Mouse (Mus musculus): ENCODE data around the gene Pmepa1. TPM values are rescaled to one million over a fixed set of nuclear protein-coding genes. Genes with fewer than 3 reads are reported as not detected.
A peak's percentile ranks its signal among the peaks of the same experiment; 100 is the strongest.

Gene Pmepa1
- total and polyA plus RNA-seq, 2 experiments = 0.28 to 1.8 TPM

DNA sequence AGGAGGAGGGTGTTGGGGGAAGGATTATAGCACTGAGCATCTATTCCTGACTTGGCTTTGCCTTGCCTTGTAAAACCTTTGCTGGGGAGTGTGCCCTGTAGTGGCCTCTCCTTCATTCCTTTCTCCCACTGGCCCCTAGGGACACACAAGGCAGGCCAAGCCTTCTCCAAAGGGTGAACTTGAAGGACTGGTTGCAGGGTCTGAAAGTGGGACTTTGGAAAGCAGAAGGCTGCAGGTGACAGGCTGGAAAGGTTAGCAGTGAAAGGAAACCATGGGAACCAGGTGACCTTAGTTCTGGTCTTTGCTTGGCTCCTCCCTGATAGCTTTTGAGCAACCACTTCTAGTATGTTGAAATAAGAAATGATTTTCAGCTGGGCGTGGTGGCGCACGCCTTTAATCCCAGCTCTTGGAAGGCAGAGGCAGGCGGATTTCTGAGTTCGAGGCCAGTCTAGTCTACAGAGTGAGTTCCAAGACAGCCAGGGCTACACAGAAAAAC, 58.5 kb downstream of the Pmepa1 start:
- TF ChIP-seq POLR2A (IDR thresholded peaks at IDR 0.05; ENCODE audit: extremely low read depth, insufficient read depth, low read length) (no peak), CTCF (IDR thresholded peaks at IDR 0.05; ENCODE audit: low read depth, low read length) (no peak)

DNA sequence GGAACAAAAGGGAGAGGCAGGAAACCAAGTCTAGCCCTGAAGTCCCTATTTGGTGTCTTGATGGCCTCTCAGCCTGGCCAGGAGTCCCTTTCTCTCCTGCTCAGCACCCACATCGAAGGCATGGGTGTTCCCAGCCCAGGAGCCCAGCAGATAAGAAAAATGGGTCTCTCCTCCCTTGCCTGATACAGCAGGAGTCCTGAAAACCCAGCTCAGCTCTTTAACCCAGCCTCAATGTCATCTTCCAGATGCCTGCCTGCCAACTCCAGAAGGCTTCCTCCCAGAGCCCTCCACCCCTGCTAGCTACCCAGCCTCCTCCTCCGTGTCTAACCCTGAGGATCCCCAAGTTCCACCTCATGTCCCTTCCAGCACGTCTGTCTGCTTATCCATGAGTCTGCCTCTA, 59.1 kb downstream of the Pmepa1 start:
- H3K36me3 ChIP-seq (ENCODE audit: control insufficient read depth, insufficient read depth, low read length) = no peaks in the 10 kb centered on the region
- H3K27me3 ChIP-seq (ENCODE audit: control insufficient read depth, insufficient read depth, low read length) = no peaks in the 10 kb centered on the region
- 73% methylated on average over 3 of the region's 3 CpGs for WGBS
- H3K79me2 ChIP-seq (ENCODE audit: control insufficient read depth, insufficient read depth, low read length) = no peaks in the 10 kb centered on the region
- H3K4me1 ChIP-seq (ENCODE audit: control insufficient read depth, insufficient read depth, low read length) = peaks cover 14% of the 10 kb centered on the region
- no peak for TF ChIP-seq POLR2A (IDR thresholded peaks at IDR 0.05; ENCODE audit: extremely low read depth, insufficient read depth, low read length)
- no peak for TF ChIP-seq CTCF (IDR thresholded peaks at IDR 0.05; ENCODE audit: low read depth, low read length)
- H3K4me3 ChIP-seq (ENCODE audit: insufficient read depth, low read depth, low read length) = no peak overlapping the region
- DNase-seq (ENCODE audit: extremely low read depth, low read depth, low spot score) = no peak
- H3K9ac ChIP-seq (ENCODE audit: low read depth, low read length) = no peak overlapping the region
- H3K27ac ChIP-seq (replicated peaks; ENCODE audit: insufficient read depth, low read depth, low read length) = no peak overlapping the region

More for the DNA sequence above, 58.5 kb downstream of the Pmepa1 start:
- Histone ChIP-seq H3K4me3 (ENCODE audit: insufficient read depth, low read depth, low read length) (no peak overlapping the region), H3K36me3 (ENCODE audit: control insufficient read depth, insufficient read depth, low read length) (no peaks in the 10 kb centered on the region), H3K79me2 (ENCODE audit: control insufficient read depth, insufficient read depth, low read length) (no peaks in the 10 kb centered on the region), H3K4me1 (ENCODE audit: control insufficient read depth, insufficient read depth, low read length) (peaks cover 14% of the 10 kb centered on the region), H3K27ac (replicated peaks; ENCODE audit: insufficient read depth, low read depth, low read length) (no peak overlapping the region), H3K9ac (ENCODE audit: low read depth, low read length) (no peak overlapping the region), H3K27me3 (ENCODE audit: control insufficient read depth, insufficient read depth, low read length) (no peaks in the 10 kb centered on the region)
- peak; percentile 77 for DNase-seq (ENCODE audit: extremely low read depth, low read depth, low spot score)
- 20% methylated on average over 5 of the region's 5 CpGs for WGBS

DNA sequence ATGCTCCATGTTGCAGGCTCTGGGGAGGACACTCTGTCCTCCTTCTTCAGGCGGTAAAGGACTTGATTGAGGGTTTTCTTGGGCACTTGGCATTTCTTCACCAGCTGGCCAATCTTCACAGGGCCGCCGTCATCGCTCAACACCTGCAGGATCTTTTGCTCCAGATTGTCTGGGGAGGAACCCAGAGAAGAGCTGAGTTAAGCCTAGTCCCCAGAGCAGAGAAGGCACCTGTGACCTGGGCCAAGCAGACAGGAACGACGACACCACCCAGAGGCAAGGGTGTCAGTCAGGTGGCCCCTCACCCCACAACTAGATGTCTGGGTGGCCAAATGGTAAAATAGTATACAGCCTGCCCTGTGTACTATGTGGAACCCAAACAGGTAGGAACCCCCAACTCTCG, 59.5 kb downstream of the Pmepa1 start:
- TF ChIP-seq CTCF (IDR thresholded peaks at IDR 0.05; ENCODE audit: low read depth, low read length) = no peak
- no peak for TF ChIP-seq POLR2A (IDR thresholded peaks at IDR 0.05; ENCODE audit: extremely low read depth, insufficient read depth, low read length)
- Histone ChIP-seq H3K36me3 (ENCODE audit: control insufficient read depth, insufficient read depth, low read length) (no peaks in the 10 kb centered on the region), H3K27me3 (ENCODE audit: control insufficient read depth, insufficient read depth, low read length) (no peaks in the 10 kb centered on the region), H3K27ac (replicated peaks; ENCODE audit: insufficient read depth, low read depth, low read length) (no peak overlapping the region), H3K4me1 (ENCODE audit: control insufficient read depth, insufficient read depth, low read length) (peaks cover 14% of the 10 kb centered on the region), H3K4me3 (ENCODE audit: insufficient read depth, low read depth, low read length) (no peak overlapping the region), H3K9ac (ENCODE audit: low read depth, low read length) (no peak overlapping the region), H3K79me2 (ENCODE audit: control insufficient read depth, insufficient read depth, low read length) (no peaks in the 10 kb centered on the region)
- WGBS = 96% methylated on average over 7 of the region's 7 CpGs
- DNase-seq (ENCODE audit: extremely low read depth, low read depth, low spot score) = no peak

DNA sequence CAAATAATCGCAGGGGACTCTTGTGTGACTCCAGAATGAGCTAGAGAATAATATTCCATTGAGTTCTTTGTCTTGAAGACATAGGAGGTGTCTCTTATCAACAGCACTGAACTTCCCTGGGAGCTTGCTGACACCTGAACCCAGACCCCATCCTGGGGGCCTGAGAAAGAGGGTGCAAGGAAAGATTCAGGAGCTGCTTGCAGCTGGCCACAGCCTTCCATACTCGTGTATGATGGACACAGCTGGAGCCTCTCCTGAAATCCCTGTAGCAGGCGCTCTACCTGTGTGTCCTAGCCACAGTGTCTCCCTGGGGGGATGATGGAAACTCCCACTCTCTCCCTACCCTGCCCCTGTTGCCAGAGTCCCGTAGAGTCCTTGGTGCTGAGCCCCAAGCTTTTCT, 64.1 kb downstream of the Pmepa1 start:
- Histone ChIP-seq H3K79me2 (ENCODE audit: control insufficient read depth, insufficient read depth, low read length) (no peaks in the 10 kb centered on the region), H3K27me3 (ENCODE audit: control insufficient read depth, insufficient read depth, low read length) (no peaks in the 10 kb centered on the region), H3K4me3 (ENCODE audit: insufficient read depth, low read depth, low read length) (no peak overlapping the region), H3K9ac (ENCODE audit: low read depth, low read length) (no peak overlapping the region), H3K4me1 (ENCODE audit: control insufficient read depth, insufficient read depth, low read length) (no peaks in the 10 kb centered on the region), H3K27ac (replicated peaks; ENCODE audit: insufficient read depth, low read depth, low read length) (no peak overlapping the region), H3K36me3 (ENCODE audit: control insufficient read depth, insufficient read depth, low read length) (no peaks in the 10 kb centered on the region)
- TF ChIP-seq POLR2A (IDR thresholded peaks at IDR 0.05; ENCODE audit: extremely low read depth, insufficient read depth, low read length) (no peak), CTCF (IDR thresholded peaks at IDR 0.05; ENCODE audit: low read depth, low read length) (no peak)
- WGBS = 84% methylated on average over 4 of the region's 4 CpGs
- no peak for DNase-seq (ENCODE audit: extremely low read depth, low read depth, low spot score)

DNA sequence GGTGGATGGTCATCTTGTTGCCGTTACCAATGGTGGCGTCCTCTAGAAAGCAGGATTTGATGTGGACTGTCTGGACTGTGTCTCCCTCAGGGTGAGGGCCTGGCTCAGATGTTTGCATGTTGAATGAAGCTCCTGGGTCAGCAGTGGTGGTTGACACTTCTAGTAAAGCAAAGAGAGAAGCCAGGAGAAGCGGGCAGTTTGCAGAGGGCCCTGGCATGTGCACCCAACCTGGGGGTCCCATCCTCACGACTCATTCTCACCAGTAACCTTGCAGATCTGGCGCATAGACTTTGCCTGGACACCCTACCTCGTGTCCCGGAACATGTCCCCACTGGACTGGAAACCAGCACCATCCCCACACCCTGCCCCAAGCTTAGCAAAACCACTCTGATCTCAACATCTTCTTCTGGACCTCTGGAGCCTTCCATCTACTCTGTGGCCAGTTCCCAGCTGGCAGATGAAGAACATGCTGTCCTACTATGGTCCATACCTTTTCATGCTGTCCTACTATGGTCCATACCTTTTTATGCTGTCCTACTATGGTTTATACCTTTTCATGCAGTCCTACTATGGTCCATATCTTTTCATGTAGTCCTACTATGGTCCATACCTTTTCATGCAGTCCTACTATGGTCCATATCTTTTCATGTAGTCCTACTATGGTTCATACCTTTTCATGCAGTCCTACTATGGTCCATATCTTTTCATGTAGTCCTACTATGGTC, 67.1 kb downstream of the Pmepa1 start:
- H3K79me2 ChIP-seq (ENCODE audit: control insufficient read depth, insufficient read depth, low read length) = no peaks in the 10 kb centered on the region
- TF ChIP-seq POLR2A (IDR thresholded peaks at IDR 0.05; ENCODE audit: extremely low read depth, insufficient read depth, low read length) = no peak
- TF ChIP-seq CTCF (IDR thresholded peaks at IDR 0.05; ENCODE audit: low read depth, low read length) = no peak
- no peak overlapping the region for H3K9ac ChIP-seq (ENCODE audit: low read depth, low read length)
- no peaks in the 10 kb centered on the region for H3K36me3 ChIP-seq (ENCODE audit: control insufficient read depth, insufficient read depth, low read length)
- no peaks in the 10 kb centered on the region for H3K27me3 ChIP-seq (ENCODE audit: control insufficient read depth, insufficient read depth, low read length)
- H3K27ac ChIP-seq (replicated peaks; ENCODE audit: insufficient read depth, low read depth, low read length) = no peak overlapping the region
- no peak overlapping the region for H3K4me3 ChIP-seq (ENCODE audit: insufficient read depth, low read depth, low read length)
- no peaks in the 10 kb centered on the region for H3K4me1 ChIP-seq (ENCODE audit: control insufficient read depth, insufficient read depth, low read length)
- no peak for DNase-seq (ENCODE audit: extremely low read depth, low read depth, low spot score)
- 91% methylated on average over 7 of the region's 7 CpGs for WGBS

DNA sequence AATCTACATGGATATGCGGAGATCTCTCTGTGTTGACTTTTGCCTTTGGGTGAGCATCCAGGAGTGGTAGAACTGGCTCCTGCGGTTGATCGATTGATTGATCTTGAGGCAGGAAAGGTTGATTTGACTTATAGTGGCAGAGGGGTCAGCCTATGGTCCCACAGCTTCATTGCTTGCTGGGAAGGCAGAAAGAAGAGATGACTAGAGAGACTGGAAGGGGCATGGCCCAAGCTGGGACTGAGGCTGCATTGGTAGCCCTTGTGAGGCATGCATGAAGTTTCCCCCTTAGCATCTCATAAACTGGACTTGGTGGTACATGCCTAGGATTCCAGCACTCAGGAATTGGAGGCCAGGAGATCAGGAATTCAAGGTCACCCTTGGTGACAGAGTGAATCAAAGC, 69.3 kb downstream of the Pmepa1 start:
- Histone ChIP-seq H3K9ac (ENCODE audit: low read depth, low read length) (no peak overlapping the region), H3K27me3 (ENCODE audit: control insufficient read depth, insufficient read depth, low read length) (no peaks in the 10 kb centered on the region), H3K4me1 (ENCODE audit: control insufficient read depth, insufficient read depth, low read length) (no peaks in the 10 kb centered on the region), H3K79me2 (ENCODE audit: control insufficient read depth, insufficient read depth, low read length) (no peaks in the 10 kb centered on the region), H3K27ac (replicated peaks; ENCODE audit: insufficient read depth, low read depth, low read length) (no peak overlapping the region), H3K36me3 (ENCODE audit: control insufficient read depth, insufficient read depth, low read length) (no peaks in the 10 kb centered on the region), H3K4me3 (ENCODE audit: insufficient read depth, low read depth, low read length) (no peak overlapping the region)
- WGBS = 90% methylated on average over 3 of the region's 3 CpGs
- TF ChIP-seq CTCF (IDR thresholded peaks at IDR 0.05; ENCODE audit: low read depth, low read length) (no peak), POLR2A (IDR thresholded peaks at IDR 0.05; ENCODE audit: extremely low read depth, insufficient read depth, low read length) (no peak)
- no peak for DNase-seq (ENCODE audit: extremely low read depth, low read depth, low spot score)

Measured in liver, adult 2 months (tissue).